Mouse (Mus musculus) midbrain, embryonic 16.5 days (tissue): ENCODE measurements at regions not wholly inside any gene's neighbourhood (a gene's known extent, or its start where the extent isn't known, plus 50 kb on each side); places are given as distances from the start of the nearest gene placed in this dataset.

ENCODE experiments used
- ATAC-seq: fragments of 200-750 bp; cut with Nextera tagmentation; 2 replicates; pipeline ENCODE4 v1.8.0; 2017; ENCODE audit warnings: moderate TSS enrichment
- H3K27ac ChIP-seq: fragments of 300-500 bp; sonication (generic); 2 replicates; pipeline ENCODE4 v1.5.1; 2014; ENCODE audit warnings: mild to moderate bottlenecking, low read length, mixed read lengths
- H3K27me3 ChIP-seq: fragments of 300-500 bp; sonication (generic); 2 replicates; pipeline ENCODE4 v1.6.1; 2014; ENCODE audit warnings: low read depth, low read length, mixed read lengths; ENCODE audit not compliant: control insufficient read depth, insufficient read depth
- H3K36me3 ChIP-seq: fragments of 300-500 bp; sonication (generic); 2 replicates; pipeline ENCODE4 v1.6.1; 2014; ENCODE audit warnings: mild to moderate bottlenecking, low read length, moderate library complexity, mixed read lengths; ENCODE audit not compliant: control insufficient read depth, insufficient read depth
- H3K4me1 ChIP-seq: fragments of 300-500 bp; sonication (generic); 2 replicates; pipeline ENCODE4 v1.6.1; 2014; ENCODE audit warnings: mild to moderate bottlenecking, low read length, mixed read lengths; ENCODE audit not compliant: control insufficient read depth, insufficient read depth
- H3K4me2 ChIP-seq: fragments of 300-500 bp; sonication (generic); 2 replicates; pipeline ENCODE4 v1.6.1; 2014; ENCODE audit warnings: mild to moderate bottlenecking, low read length, mixed read lengths
- H3K4me3 ChIP-seq: fragments of 300-500 bp; sonication (generic); 2 replicates; pipeline ENCODE4 v1.5.1; 2014; ENCODE audit warnings: low read depth, mild to moderate bottlenecking, low read length, moderate library complexity, mixed read lengths
- H3K9ac ChIP-seq: fragments of 300-500 bp; sonication (generic); 2 replicates; pipeline ENCODE4 v1.6.1; 2014; ENCODE audit warnings: low read depth, low read length, mixed read lengths
- H3K9me3 ChIP-seq: fragments of 300-500 bp; sonication (generic); replicated peaks from 2 replicates; pipeline ENCODE4 v1.6.1; 2014; ENCODE audit warnings: mild to moderate bottlenecking, low read length, mixed read lengths; ENCODE audit not compliant: control insufficient read depth, poor library complexity, severe bottlenecking
- WGBS: fragments of 180-500 bp; shearing (Covaris S2); extraction: QIAGEN DNeasy Blood & Tissue Kit; methylation state at CpG from one replicate; pipeline ENCODE4 v1.1.7; 2014; 5-methylcytosine and 5-hydroxymethylcytosine counted together

DNA sequence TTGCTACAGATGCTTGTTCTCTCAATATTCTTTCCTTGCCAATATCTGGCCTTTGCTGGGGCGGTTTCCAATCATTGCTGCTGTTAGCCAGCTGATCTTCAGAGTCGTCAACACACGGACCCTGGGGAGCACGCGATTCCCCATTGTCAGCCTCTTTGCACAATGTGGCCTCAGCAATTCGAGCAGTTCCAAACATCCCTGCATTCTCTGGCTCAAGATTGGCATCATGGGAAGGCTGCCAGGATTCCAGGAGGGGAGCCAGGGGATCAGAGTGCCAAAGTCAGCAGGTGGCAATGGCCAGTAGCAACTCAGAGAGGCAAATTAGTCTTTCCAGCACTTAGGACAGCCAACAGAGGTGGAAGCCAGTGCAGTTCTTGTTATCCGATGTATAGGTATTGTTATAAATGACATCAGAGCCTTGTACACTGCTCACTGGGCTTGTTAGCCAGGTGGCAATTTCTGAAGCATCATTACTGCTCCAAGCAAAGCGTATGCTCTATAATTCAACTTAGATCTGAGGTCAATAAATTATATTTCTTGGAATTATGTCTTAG lies 240.8 kb upstream of the Gk2 start:
- H3K27me3 ChIP-seq: no peaks in the 10 kb centered on the region
- H3K9me3 ChIP-seq: no peaks in the 10 kb centered on the region
- H3K4me2 ChIP-seq: no peak overlapping the region
- no peaks in the 10 kb centered on the region for H3K4me1 ChIP-seq
- ATAC-seq: 0 out of 2 replicates have a peak, but pooled peaks have one; percentile 54
- 46% methylated on average over 8 of the region's 8 CpGs for WGBS
- H3K36me3 ChIP-seq: no peaks in the 10 kb centered on the region
- H3K4me3 ChIP-seq: no peak overlapping the region
- H3K9ac ChIP-seq: no peak overlapping the region
- H3K27ac ChIP-seq: no peak overlapping the region

DNA sequence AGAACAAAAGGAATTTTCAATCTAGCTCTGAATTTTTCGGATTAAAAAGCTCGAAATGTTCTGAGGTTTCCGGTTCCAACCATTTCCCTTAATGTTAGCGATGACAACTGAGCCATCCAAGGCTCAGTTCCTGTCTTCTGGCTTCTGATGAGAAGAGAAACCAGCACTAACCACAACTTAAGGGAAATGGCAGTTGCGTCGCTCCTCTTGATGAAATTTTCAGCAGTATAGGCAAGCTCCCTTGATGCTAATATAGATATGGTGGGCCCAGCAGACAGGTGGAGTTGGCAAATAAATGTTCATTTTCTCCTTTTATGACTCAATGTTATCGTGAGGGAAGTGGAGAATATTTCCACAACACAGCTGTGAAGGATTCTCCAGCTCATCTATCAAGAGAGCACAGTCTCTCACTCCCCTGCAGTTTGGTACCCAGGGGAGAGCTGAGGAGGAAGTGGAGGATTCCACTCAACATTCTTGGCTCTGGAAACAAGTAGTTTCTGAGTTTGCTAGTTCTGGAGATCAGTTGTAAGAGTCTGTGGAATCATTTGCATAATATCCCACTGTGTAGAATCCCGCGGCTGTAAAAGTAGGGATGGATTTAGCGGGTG lies 236.6 kb upstream of the Gk2 start:
- WGBS: 92% methylated on average over 10 of the region's 10 CpGs
- Histone ChIP-seq H3K36me3 (no peaks in the 10 kb centered on the region), H3K27me3 (no peaks in the 10 kb centered on the region), H3K4me1 (no peaks in the 10 kb centered on the region), H3K27ac (no peak overlapping the region), H3K4me3 (no peak overlapping the region), H3K9me3 (no peaks in the 10 kb centered on the region), H3K9ac (no peak overlapping the region), H3K4me2 (no peak overlapping the region)
- ATAC-seq: no peak

DNA sequence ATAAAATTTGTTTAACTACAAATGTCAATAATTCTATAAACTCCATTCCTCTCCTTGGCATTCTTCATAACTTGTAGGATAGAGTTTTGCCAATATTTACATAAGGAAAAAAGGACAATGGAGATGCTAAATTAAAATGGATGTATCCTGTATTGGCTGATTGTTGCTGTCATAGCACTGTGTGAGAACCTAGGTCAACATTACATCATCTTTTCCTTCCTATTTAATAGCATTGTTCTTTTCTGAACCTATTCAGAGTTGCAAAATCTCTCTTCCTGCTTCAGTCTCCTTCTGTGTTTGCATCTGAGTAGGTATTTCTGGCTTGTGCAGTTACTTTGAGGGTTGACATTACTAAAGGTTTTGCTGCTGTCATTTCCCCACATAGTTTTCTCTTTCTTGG lies 228.6 kb upstream of the Gk2 start:
- Histone ChIP-seq H3K4me3 (no peak overlapping the region), H3K27me3 (no peaks in the 10 kb centered on the region), H3K4me2 (no peak overlapping the region), H3K27ac (no peak overlapping the region), H3K4me1 (no peaks in the 10 kb centered on the region), H3K9ac (no peak overlapping the region), H3K36me3 (no peaks in the 10 kb centered on the region), H3K9me3 (no peaks in the 10 kb centered on the region)
- ATAC-seq: no peak

DNA sequence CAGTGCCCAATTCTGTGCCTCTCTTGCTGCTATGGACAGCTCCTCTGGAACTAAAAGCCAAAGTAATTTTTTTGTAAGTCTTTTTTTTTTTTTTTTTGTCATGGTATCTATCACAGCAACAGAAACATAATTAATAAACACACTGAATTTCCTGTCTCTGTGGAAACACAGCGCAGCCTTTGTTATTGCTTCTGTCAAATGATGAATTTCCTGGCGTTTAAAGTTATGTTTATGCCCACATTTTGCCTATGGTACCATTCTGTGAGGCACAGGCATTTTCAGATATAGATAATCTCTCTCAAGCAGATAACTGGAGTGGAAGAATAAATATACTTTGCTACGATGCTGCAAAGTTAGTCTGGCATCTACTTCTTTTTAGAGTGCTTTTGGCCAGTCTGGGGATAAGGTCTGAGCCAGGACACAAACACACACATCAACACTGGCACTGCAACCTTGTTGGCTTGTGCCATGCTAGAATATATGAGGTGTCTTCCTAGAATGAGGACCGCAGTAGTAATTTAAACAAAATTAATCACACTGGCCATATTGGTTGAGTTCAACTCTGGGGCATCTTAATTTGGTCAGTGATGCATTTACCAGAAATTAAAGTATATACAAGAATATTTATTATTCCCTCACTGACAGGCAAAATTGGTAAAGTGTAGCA lies 227.9 kb upstream of the Gk2 start:
- ATAC-seq: no peak

DNA sequence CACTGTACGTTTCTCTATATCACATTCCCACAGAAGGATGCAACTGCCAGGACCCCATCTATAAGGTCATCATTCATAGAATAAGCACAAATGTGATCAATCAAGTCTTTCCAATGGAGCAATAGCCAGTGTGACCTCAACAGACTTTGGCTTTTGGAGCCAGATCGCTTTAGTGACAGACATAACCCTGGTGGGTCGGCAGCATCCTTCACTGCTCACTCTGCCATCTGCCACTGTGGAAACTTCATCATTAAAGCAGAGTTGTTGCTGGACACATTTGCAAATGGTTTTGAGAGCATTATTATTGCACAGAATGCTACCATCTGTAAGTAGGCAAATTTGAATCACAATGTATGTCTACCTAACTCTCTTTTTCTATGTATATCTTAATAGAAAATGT lies 212.9 kb upstream of the Gk2 start:
- Histone ChIP-seq H3K27me3 (no peaks in the 10 kb centered on the region), H3K4me1 (no peaks in the 10 kb centered on the region), H3K4me2 (no peak overlapping the region), H3K36me3 (no peaks in the 10 kb centered on the region), H3K27ac (no peak overlapping the region), H3K4me3 (no peak overlapping the region), H3K9ac (no peak overlapping the region), H3K9me3 (no peaks in the 10 kb centered on the region)
- no peak for ATAC-seq
- WGBS: 60% methylated on average over 3 of the region's 3 CpGs

More for the DNA sequence above, 227.9 kb upstream of the Gk2 start:
- Histone ChIP-seq H3K4me3 (no peak overlapping the region), H3K9ac (no peak overlapping the region), H3K27me3 (no peaks in the 10 kb centered on the region), H3K4me1 (no peaks in the 10 kb centered on the region), H3K4me2 (no peak overlapping the region), H3K36me3 (no peaks in the 10 kb centered on the region), H3K27ac (no peak overlapping the region), H3K9me3 (no peaks in the 10 kb centered on the region)
- WGBS: 86% methylated on average over 4 of the region's 4 CpGs

DNA sequence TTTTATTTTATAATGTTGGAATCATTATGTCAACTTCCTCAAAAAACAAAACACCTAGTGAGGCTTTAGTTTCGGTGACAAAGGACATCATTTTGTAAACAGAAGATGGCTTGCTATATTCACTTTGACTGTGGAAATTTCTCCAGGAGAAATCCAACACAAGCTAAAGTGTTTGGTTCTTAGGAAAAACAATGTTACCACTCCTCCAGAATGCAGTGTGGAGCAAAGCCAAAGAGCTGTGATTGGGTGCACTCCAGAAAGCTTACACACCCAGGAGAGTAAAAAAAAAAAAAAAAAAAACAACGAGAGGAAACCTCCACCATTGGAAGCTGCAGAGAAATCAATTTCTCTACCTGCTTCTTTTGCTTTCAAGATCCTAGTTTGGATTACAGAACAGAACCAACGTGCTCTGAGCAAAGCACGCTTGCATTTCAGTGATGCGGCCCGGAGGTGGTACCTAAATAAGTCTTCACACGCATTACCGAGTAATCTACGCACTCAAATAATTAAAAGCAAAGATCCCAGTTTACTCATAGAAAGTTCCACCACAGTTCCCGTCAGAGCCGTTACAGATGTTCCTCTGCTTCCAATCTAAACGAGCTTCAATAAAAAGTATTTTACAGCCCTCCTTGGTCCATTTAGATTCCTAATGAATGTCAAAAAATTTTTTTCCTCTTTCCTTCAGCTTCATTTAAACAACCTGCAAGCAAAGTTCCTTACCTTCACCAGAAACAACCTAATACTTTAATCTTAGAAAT lies 199.5 kb upstream of the Gk2 start:
- Histone ChIP-seq H3K27ac (no peak overlapping the region), H3K27me3 (no peaks in the 10 kb centered on the region), H3K4me3 (no peak overlapping the region), H3K9ac (no peak overlapping the region), H3K4me1 (peaks cover 3% of the 10 kb centered on the region; the same call in 1 of the 2 replicates), H3K9me3 (no peaks in the 10 kb centered on the region), H3K4me2 (no peak overlapping the region), H3K36me3 (no peaks in the 10 kb centered on the region)
- WGBS: 90% methylated on average over 12 of the region's 12 CpGs
- no peak for ATAC-seq

DNA sequence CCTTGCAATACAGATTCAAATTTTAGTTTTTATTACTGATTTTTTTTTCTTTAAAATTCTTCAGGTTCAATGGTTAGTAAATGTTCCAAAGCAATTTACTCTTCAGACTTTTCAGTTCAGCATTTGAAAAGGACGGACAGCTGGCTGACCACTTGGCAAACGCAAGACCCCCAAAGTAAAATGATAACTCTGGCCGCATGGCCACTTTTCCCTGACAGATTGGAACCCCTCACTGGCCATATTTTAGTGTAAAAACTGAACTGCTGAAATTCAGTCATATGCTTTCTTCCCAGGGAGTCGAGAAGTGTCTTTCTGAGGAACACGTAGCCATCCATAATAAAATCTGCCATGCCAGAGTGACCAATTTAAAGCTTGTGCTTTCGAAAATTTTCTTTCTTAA lies 198.4 kb upstream of the Gk2 start:
- Histone ChIP-seq H3K9ac (no peak overlapping the region), H3K4me2 (no peak overlapping the region), H3K9me3 (no peaks in the 10 kb centered on the region), H3K36me3 (no peaks in the 10 kb centered on the region), H3K27me3 (no peaks in the 10 kb centered on the region), H3K27ac (no peak overlapping the region), H3K4me1 (peaks cover 3% of the 10 kb centered on the region; the same call in 1 of the 2 replicates), H3K4me3 (no peak overlapping the region)
- ATAC-seq: no peak
- 81% methylated on average over 6 of the region's 6 CpGs for WGBS

DNA sequence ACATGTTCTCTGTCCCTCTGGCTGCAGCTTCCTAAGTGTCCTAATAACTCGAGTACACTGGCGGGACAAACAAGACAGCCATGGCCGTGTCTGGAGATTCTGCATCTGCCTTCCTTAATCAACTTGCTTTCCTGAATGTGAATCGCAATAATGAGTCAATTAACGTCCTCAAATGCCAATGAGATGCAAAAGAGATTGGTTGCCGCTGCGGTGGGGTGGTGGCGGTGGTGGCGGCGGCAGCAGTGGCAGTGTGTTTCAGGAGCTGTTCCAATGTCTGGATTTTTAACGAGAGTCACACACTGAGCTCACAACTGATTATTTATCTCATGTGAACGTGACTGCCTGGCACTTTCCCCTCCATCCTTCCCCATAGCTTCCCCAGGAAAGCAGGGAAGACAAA lies 197.6 kb upstream of the Gk2 start:
- WGBS: 42% methylated on average over 12 of the region's 12 CpGs
- Histone ChIP-seq H3K36me3 (no peaks in the 10 kb centered on the region), H3K27me3 (no peaks in the 10 kb centered on the region), H3K27ac (no peak overlapping the region), H3K4me3 (peak overlapping the region; percentile 20), H3K4me2 (peak overlapping the region; percentile 41), H3K9ac (no peak overlapping the region), H3K4me1 (peaks cover 3% of the 10 kb centered on the region; the same call in 1 of the 2 replicates), H3K9me3 (0 out of 2 replicates have a peak, but pooled peaks cover 2% of the 10 kb centered on the region)
- ATAC-seq: no peak

DNA sequence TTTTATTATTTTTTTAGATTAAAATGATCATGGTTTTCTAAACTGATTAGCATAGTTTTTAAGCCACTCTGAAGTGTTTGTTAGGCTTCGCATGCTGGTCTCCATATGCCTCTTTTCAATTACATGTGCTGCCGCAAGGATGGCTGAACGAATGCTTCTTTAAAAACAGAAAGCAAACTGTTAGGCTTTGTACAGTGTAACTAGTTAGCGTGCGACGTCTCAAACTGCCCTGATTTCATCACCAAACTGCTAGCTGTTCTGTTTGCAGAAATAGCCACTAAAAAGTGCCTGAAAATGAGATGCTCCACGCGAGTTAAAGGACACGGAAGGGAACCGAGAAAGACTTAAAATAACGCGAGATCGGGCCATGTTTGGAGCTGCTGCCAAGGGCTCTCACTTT lies 185.4 kb upstream of the Gk2 start:
- H3K4me3 ChIP-seq: no peak overlapping the region
- H3K4me2 ChIP-seq: no peak overlapping the region
- no peaks in the 10 kb centered on the region for H3K4me1 ChIP-seq
- H3K27me3 ChIP-seq: no peaks in the 10 kb centered on the region
- no peak overlapping the region for H3K9ac ChIP-seq
- 87% methylated on average over 13 of the region's 13 CpGs for WGBS
- no peak for ATAC-seq
- no peaks in the 10 kb centered on the region for H3K36me3 ChIP-seq
- H3K27ac ChIP-seq: no peak overlapping the region
- no peaks in the 10 kb centered on the region for H3K9me3 ChIP-seq
